Mouse (Mus musculus) MEL (cell line): Measurements from ENCODE around the gene Dcbld2. TPM values are rescaled to one million over a fixed set of nuclear protein-coding genes. Genes with fewer than 3 reads are reported as not detected.
A peak's percentile ranks its signal among the peaks of the same experiment; 100 is the strongest.

ENCODE experiments used
- DNase-seq: peaks from one replicate; pipeline ENCODE4 v3.0.0; 2011; ENCODE audit warnings: low read depth, low spot score
- H3K27ac ChIP-seq: 2 replicates; pipeline ENCODE4 v1.5.1; 2012; ENCODE audit warnings: low read depth, mild to moderate bottlenecking, control low read depth, low read length, moderate library complexity; ENCODE audit not compliant: control insufficient read depth
- H3K27me3 ChIP-seq, 2 experiments: fragments of 150-350 bp in 1 of 2; sonication (generic) in 1 of 2; 2 replicates each; pipeline ENCODE4 v1.6.1; 2012; ENCODE audit warnings: low read length in 2 of 2, mild to moderate bottlenecking in 2 of 2, improper control_type of control experiment in 1 of 2, moderate library complexity in 1 of 2; ENCODE audit not compliant: insufficient read depth in 2 of 2, control insufficient read depth in 1 of 2
- H3K36me3 ChIP-seq, 2 experiments: 2 replicates each; pipeline ENCODE4 v1.6.1; 2012 to 2014; ENCODE audit warnings: low read length in 2 of 2, improper control_type of control experiment in 1 of 2, inconsistent platforms in 1 of 2, mild to moderate bottlenecking in 1 of 2; ENCODE audit not compliant: insufficient read depth in 2 of 2, control insufficient read depth in 1 of 2
- H3K4me1 ChIP-seq, 2 experiments: fragments of 150-350 bp in 1 of 2; sonication (generic) in 1 of 2; 2 replicates each; pipeline ENCODE4 v1.6.1; 2012; ENCODE audit warnings: low read length in 2 of 2, improper control_type of control experiment in 1 of 2, mild to moderate bottlenecking in 1 of 2; ENCODE audit not compliant: insufficient read depth in 2 of 2, control insufficient read depth in 1 of 2
- H3K4me3 ChIP-seq, 2 experiments: fragments of 150-350 bp in 1 of 2; sonication (generic) in 1 of 2; 2 replicates each; pipeline ENCODE4 v1.5.1; 2012; ENCODE audit warnings: low read depth in 2 of 2, low read length in 2 of 2, mild to moderate bottlenecking in 2 of 2, moderate library complexity in 2 of 2, control low read depth in 1 of 2, improper control_type of control experiment in 1 of 2; ENCODE audit not compliant: control insufficient read depth in 1 of 2, insufficient read depth in 1 of 2
- H3K79me2 ChIP-seq: 2 replicates; pipeline ENCODE4 v1.6.1; 2012; ENCODE audit warnings: mild to moderate bottlenecking, low read length, moderate library complexity; ENCODE audit not compliant: control insufficient read depth, poor library complexity, insufficient read depth
- H3K9ac ChIP-seq: 2 replicates; pipeline ENCODE4 v1.6.1; 2012; ENCODE audit warnings: low read depth, mild to moderate bottlenecking, control low read depth, low read length, moderate library complexity; ENCODE audit not compliant: control insufficient read depth, poor library complexity, severe bottlenecking
- H3K9me3 ChIP-seq: fragments of 150-350 bp; sonication (generic); replicated peaks from 2 replicates; pipeline ENCODE4 v1.6.1; 2012; ENCODE audit warnings: mild to moderate bottlenecking, low read length, improper control_type of control experiment, moderate library complexity; ENCODE audit not compliant: insufficient read depth
- CHD1 ChIP-seq: IDR thresholded peaks from 2 replicates; pipeline ENCODE4 v1.6.1; 2012; ENCODE audit warnings: low read depth, mild to moderate bottlenecking, inconsistent platforms, low read length, improper control_type of control experiment
- CHD2 ChIP-seq: IDR thresholded peaks from 2 replicates; pipeline ENCODE4 v1.6.1; 2011; ENCODE audit warnings: low read length, improper control_type of control experiment
- CTCF ChIP-seq, 3 experiments: IDR thresholded peaks in 2 of 3; conservative IDR thresholded peaks in 1 of 3; 2 replicates each; pipeline ENCODE4 v1.5.1; 2011 to 2012; ENCODE audit warnings: low read length in 3 of 3, low read depth in 2 of 3, mild to moderate bottlenecking in 2 of 3, improper control_type of control experiment in 1 of 3, inconsistent platforms in 1 of 3, mixed read lengths in 1 of 3, moderate library complexity in 1 of 3; ENCODE audit not compliant: control insufficient read depth in 1 of 3, insufficient read depth in 1 of 3, poor library complexity in 1 of 3, severe bottlenecking in 1 of 3
- E2F4 ChIP-seq: IDR thresholded peaks from 2 replicates; pipeline ENCODE4 v1.6.1; 2011; ENCODE audit warnings: low read depth, low read length, improper control_type of control experiment, borderline replicate concordance
- EP300 ChIP-seq, 2 experiments: IDR thresholded peaks; 2 replicates each; pipeline ENCODE4 v1.6.1; 2011; ENCODE audit warnings: improper control_type of control experiment in 2 of 2, low read length in 2 of 2, low read depth in 1 of 2, mild to moderate bottlenecking in 1 of 2
- ETS1 ChIP-seq: IDR thresholded peaks from 2 replicates; pipeline ENCODE4 v1.6.1; 2012; ENCODE audit warnings: low read depth, mild to moderate bottlenecking, inconsistent platforms, low read length, improper control_type of control experiment, moderate library complexity
- GATA1 ChIP-seq: IDR thresholded peaks from 2 replicates; pipeline ENCODE4 v1.6.1; 2011; ENCODE audit warnings: low read depth, low read length, improper control_type of control experiment
- HCFC1 ChIP-seq: IDR thresholded peaks from 2 replicates; pipeline ENCODE4 v1.6.1; 2012; ENCODE audit warnings: low read depth, mild to moderate bottlenecking, inconsistent platforms, low read length, improper control_type of control experiment, moderate library complexity
- JUND ChIP-seq: IDR thresholded peaks from 2 replicates; pipeline ENCODE4 v1.6.1; 2011; ENCODE audit warnings: low read depth, mild to moderate bottlenecking, improper control_type of control experiment, low read length
- MAZ ChIP-seq: IDR thresholded peaks from 2 replicates; pipeline ENCODE4 v1.6.1; 2012; ENCODE audit warnings: low read depth, mild to moderate bottlenecking, inconsistent platforms, low read length, improper control_type of control experiment
- MEF2A ChIP-seq: IDR thresholded peaks from 2 replicates; pipeline ENCODE4 v1.6.1; 2014; ENCODE audit warnings: low read depth, mild to moderate bottlenecking, inconsistent platforms, low read length, improper control_type of control experiment; ENCODE audit not compliant: poor library complexity, insufficient replicate concordance, severe bottlenecking; ENCODE audit errors: extremely low read depth
- MYB ChIP-seq: IDR thresholded peaks from 2 replicates; pipeline ENCODE4 v1.6.1; 2011; ENCODE audit warnings: mild to moderate bottlenecking, low read depth, low read length, improper control_type of control experiment
- POLR2A ChIP-seq, 2 experiments: IDR thresholded peaks; 2 replicates each; pipeline ENCODE4 v1.6.1; 2011 to 2012; ENCODE audit warnings: low read length in 2 of 2, mild to moderate bottlenecking in 2 of 2, control low read depth in 1 of 2, improper control_type of control experiment in 1 of 2, low read depth in 1 of 2, moderate library complexity in 1 of 2; ENCODE audit not compliant: control insufficient read depth in 1 of 2, insufficient read depth in 1 of 2, poor library complexity in 1 of 2
- POLR2AphosphoS2 ChIP-seq: IDR thresholded peaks from 2 replicates; pipeline ENCODE4 v1.6.1; 2011; ENCODE audit warnings: low read length, improper control_type of control experiment
- SIN3A ChIP-seq: IDR thresholded peaks from 2 replicates; pipeline ENCODE4 v1.6.1; 2012; ENCODE audit warnings: low read length, improper control_type of control experiment, inconsistent platforms
- TAL1 ChIP-seq: IDR thresholded peaks from 2 replicates; pipeline ENCODE4 v1.6.1; 2012; ENCODE audit warnings: mild to moderate bottlenecking, inconsistent platforms, low read length, moderate library complexity, mixed read lengths
- TBP ChIP-seq: IDR thresholded peaks from 2 replicates; pipeline ENCODE4 v1.8.0; 2011; ENCODE audit warnings: low read depth, low read length, improper control_type of control experiment
- TCF12 ChIP-seq: IDR thresholded peaks from 2 replicates; pipeline ENCODE4 v1.6.1; 2014; ENCODE audit warnings: low read depth, mild to moderate bottlenecking, inconsistent platforms, low read length, improper control_type of control experiment, moderate library complexity
- USF1 ChIP-seq: IDR thresholded peaks from 2 replicates; pipeline ENCODE4 v1.6.1; 2014; ENCODE audit warnings: low read depth, mild to moderate bottlenecking, inconsistent platforms, low read length, improper control_type of control experiment, moderate library complexity
- ZC3H11A ChIP-seq: IDR thresholded peaks from 2 replicates; pipeline ENCODE4 v1.6.1; 2012; ENCODE audit warnings: low read depth, mild to moderate bottlenecking, inconsistent platforms, low read length, improper control_type of control experiment
- ZKSCAN1 ChIP-seq: IDR thresholded peaks from 2 replicates; pipeline ENCODE4 v1.6.1; 2012; ENCODE audit warnings: low read depth, mild to moderate bottlenecking, inconsistent platforms, low read length, improper control_type of control experiment, moderate library complexity
- ZMIZ1 ChIP-seq: IDR thresholded peaks from 2 replicates; pipeline ENCODE4 v1.6.1; 2012; ENCODE audit warnings: low read depth, mild to moderate bottlenecking, inconsistent platforms, low read length, improper control_type of control experiment, moderate library complexity
- polyA plus RNA-seq, 2 experiments: library from polyadenylated mRNA; stranded (reverse) in 1 of 2; unstranded in 1 of 2; fragments of >175 nt in 1 of 2; fragments of >200 nt in 1 of 2; gene quantifications; 2 replicates each; pipeline versions ENCODE4 v1.2.1 to v1.2.4; 2012; ENCODE audit warnings: low replicate concordance in 2 of 2, low read depth in 1 of 2; ENCODE audit not compliant: insufficient read length in 2 of 2, insufficient read depth in 1 of 2, missing spikeins in 1 of 2
- total RNA-seq: library from RNA; depleted of rRNA; stranded (reverse); fragments of 300-350 nt; gene quantifications from 2 replicates; pipeline ENCODE4 v1.2.3, GENCODE M21; 2012

The Dcbld2 gene
- total and polyA plus RNA-seq, 3 experiments, result 3.5 to 9.4 TPM; not detected in 1

GRCm38 (mm10) chr16:58451647-58452046, 43.4 kb downstream of the Dcbld2 start:
- Histone ChIP-seq H3K9ac (no peak overlapping the region), H3K4me3 (no peak overlapping the region), H3K36me3 (peaks cover 0 to 22% of the 10 kb centered on the region in 2 experiments; a peak in 2 of 4 replicates), H3K4me1 (peaks cover 10 to 20% of the 10 kb centered on the region in 2 experiments), H3K79me2 (no peaks in the 10 kb centered on the region), H3K27ac (no peak overlapping the region)
- no peak for TF ChIP-seq POLR2A (IDR thresholded peaks at IDR 0.05; ENCODE audit: control insufficient read depth in 1 of 2, insufficient read depth in 1 of 2, low read depth in 1 of 2, low read length in 2 of 2, poor library complexity in 1 of 2)
- TF ChIP-seq ETS1, result no peak
- TF ChIP-seq CTCF (IDR thresholded peaks at IDR 0.05 in 2 of 3, conservative IDR thresholded peaks at IDR 0.05 in 1 of 3; ENCODE audit: control insufficient read depth in 1 of 3, insufficient read depth in 1 of 3, low read depth in 2 of 3, low read length in 3 of 3, poor library complexity in 1 of 3, severe bottlenecking in 1 of 3), result no peak
- no peak for TF ChIP-seq EP300 (IDR thresholded peaks at IDR 0.05; ENCODE audit: low read depth in 1 of 2, low read length in 2 of 2)
- no peak for TF ChIP-seq ZMIZ1
- no peak for TF ChIP-seq CHD1
- TF ChIP-seq, all 39 proteins: peak for 0
- Histone ChIP-seq H3K27me3 (no peaks in the 10 kb centered on the region), H3K9me3 (no peaks in the 10 kb centered on the region)
- DNase-seq, result no peak

DNA sequence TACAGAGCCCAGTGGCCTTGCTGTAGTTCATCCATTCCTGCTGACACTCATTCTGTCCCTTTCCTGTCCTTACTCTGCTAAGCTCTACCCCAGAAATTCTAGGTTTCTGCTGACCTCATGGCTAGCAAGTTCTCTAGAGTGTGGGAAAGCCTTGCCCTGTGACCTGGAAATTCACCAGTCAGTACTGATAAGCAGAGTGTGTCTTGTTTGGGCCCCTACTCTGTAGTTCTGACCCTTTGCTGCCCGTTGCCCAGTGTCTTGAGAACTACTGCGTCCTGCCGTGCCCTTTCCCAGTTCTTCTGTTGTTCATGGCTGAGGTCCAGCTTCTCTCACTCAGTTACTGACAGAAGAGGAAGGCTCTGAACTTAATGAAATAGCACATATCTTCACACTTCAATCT, 44.9 kb downstream of the Dcbld2 start:
- peak; percentile 32 for DNase-seq
- peak overlapping the region; percentile 27; the same call in 1 of the 2 replicates for H3K27ac ChIP-seq
- peaks cover 15 to 23% of the 10 kb centered on the region in 2 experiments for H3K4me1 ChIP-seq
- no peak for TF ChIP-seq CHD2
- no peak for TF ChIP-seq MEF2A
- no peak for TF ChIP-seq ZKSCAN1
- no peak for TF ChIP-seq E2F4
- TF ChIP-seq POLR2AphosphoS2, result no peak
- no peak for TF ChIP-seq JUND
- TF ChIP-seq, all 39 proteins: peak for 0
- Histone ChIP-seq H3K9ac (no peak overlapping the region), H3K79me2 (no peaks in the 10 kb centered on the region), H3K4me3 (no peak overlapping the region), H3K27me3 (no peaks in the 10 kb centered on the region), H3K9me3 (no peaks in the 10 kb centered on the region), H3K36me3 (peaks cover 0 to 28% of the 10 kb centered on the region in 2 experiments; a peak in 2 of 4 replicates)

GRCm38 (mm10) chr16:58453820-58454219, 45.6 kb downstream of the Dcbld2 start:
- Histone ChIP-seq H3K9ac (no peak overlapping the region), H3K4me3 (no peak overlapping the region), H3K27ac (peak overlapping the region; percentile 29), H3K9me3 (no peaks in the 10 kb centered on the region), H3K36me3 (peaks cover 0 to 28% of the 10 kb centered on the region in 2 experiments; a peak in 2 of 4 replicates), H3K4me1 (peaks cover 15 to 23% of the 10 kb centered on the region in 2 experiments), H3K79me2 (no peaks in the 10 kb centered on the region), H3K27me3 (no peaks in the 10 kb centered on the region)
- peak; percentile 61 for DNase-seq
- TF ChIP-seq MYB (peak; percentile 54; the same call in 1 of the 2 replicates), EP300 (IDR thresholded peaks at IDR 0.05; ENCODE audit: low read depth in 1 of 2, low read length in 2 of 2) (peak; percentile 74 to 80), CHD2 (no peak), TCF12 (peak; percentile 32; the same call in 1 of the 2 replicates), MAZ (no peak), HCFC1 (no peak), ZC3H11A (no peak), USF1 (no peak), SIN3A (no peak), TBP (no peak), GATA1 (peak; percentile 41; the same call in 1 of the 2 replicates), TAL1 (peak; percentile 71)
- TF ChIP-seq, all 39 proteins: peak for 5
